Comparison of ENCODE assay signal across 8 mouse cellular contexts in the genomic region with DNA sequence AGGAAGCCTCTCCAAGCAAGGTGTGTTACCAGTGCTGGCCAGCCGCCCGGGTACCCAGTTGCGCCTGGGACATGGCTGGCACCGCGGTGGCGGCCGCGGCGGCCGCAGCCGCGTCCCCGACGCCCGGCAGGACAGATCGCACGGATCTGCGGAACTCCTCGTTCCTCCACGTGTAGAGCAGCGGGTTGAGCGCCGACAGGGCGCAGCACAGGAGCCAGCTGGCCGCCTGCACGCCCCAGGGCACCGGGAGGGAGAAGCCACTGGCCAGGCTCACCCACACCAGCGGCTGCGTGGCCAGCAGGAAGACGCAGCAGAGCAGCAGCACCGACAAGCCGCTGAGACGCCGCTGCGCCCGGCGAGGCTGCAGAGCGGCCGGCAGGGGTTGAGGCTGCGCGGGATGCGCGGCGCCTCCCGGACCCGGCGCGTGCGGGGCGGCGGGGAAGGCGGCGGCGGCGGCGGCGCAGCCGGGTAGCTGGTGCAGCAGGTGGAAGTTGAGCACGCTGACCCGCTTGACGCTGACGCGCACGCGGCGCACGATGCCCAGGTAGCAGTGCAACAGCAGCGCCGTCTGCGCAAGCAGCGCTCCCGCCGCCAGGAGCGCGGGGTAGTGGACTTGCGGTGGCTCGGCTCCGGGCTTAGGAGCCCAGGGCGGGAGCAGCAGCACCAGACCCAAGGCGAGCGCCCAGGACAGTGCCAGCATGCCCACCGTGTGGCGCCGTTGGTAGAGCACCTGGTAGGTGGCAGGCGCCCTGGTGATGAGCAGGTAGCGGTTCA. TPM values are rescaled to one million over a fixed set of nuclear protein-coding genes. Genes with fewer than 3 reads are reported as not detected.
A peak's percentile ranks its signal among the peaks of the same experiment; 100 is the strongest.
DNase-seq lines count a peak whose midpoint lies in the region; ATAC-seq and TF ChIP-seq lines count a peak whose summit lies in the region.

No protein-coding gene starts in this region.

- H3K9me3 ChIP-seq in embryonic facial prominence, embryonic 14.5 days (ENCODE audit: control insufficient read depth, low read length), result no peaks in the 10 kb centered on the region
- H3K9me3 ChIP-seq in heart, embryonic 14.5 days (ENCODE audit: control insufficient read depth, low read length), result no peaks in the 10 kb centered on the region
- H3K9me3 ChIP-seq in liver, embryonic 16.5 days (replicated peaks; ENCODE audit: control insufficient read depth, low read length), result no peaks in the 10 kb centered on the region
- H3K9me3 ChIP-seq in neural tube, embryonic 13.5 days, result no peaks in the 10 kb centered on the region

- H3K4me1 ChIP-seq in thymus, adult 2 months (replicated peaks; ENCODE audit: control insufficient read depth, insufficient read depth, low read length), result no peaks in the 10 kb centered on the region
- peaks cover 21% of the 10 kb centered on the region for H3K4me1 ChIP-seq in embryonic facial prominence, embryonic 14.5 days (ENCODE audit: control insufficient read depth, insufficient read depth, low read length)
- peaks cover 6 to 23% of the 10 kb centered on the region in 2 experiments; a peak in 3 of 4 replicates for H3K4me1 ChIP-seq in heart, embryonic 14.5 days (ENCODE audit: control insufficient read depth in 2 of 2, insufficient read depth in 2 of 2, low read length in 2 of 2)
- H3K4me1 ChIP-seq in liver, embryonic 16.5 days (ENCODE audit: control insufficient read depth, low read depth, low read length), result no peaks in the 10 kb centered on the region
- H3K4me1 ChIP-seq in neural tube, embryonic 13.5 days (replicated peaks), result peaks cover 33% of the 10 kb centered on the region

- 2% methylated on average over 86 of the region's 86 CpGs for WGBS in thymus, adult 2 months
- under 1% methylated on average over 44 of the region's 86 CpGs for WGBS in embryonic facial prominence, embryonic 14.5 days
- WGBS in heart, embryonic 14.5 days, result under 1% methylated on average over 78 of the region's 86 CpGs
- 1% methylated on average over 83 of the region's 86 CpGs for WGBS in liver, embryonic 16.5 days (ENCODE audit: insufficient replicate concordance)
- WGBS in neural tube, embryonic 13.5 days, result 1% methylated on average over 82 of the region's 86 CpGs

- no peak overlapping the region for H3K27ac ChIP-seq in thymus, adult 2 months (ENCODE audit: control insufficient read depth, insufficient read depth, low read length)
- no peak overlapping the region for H3K27ac ChIP-seq in embryonic facial prominence, embryonic 14.5 days (replicated peaks; ENCODE audit: low read depth, low read length)
- no peak overlapping the region for H3K27ac ChIP-seq in heart, embryonic 14.5 days (replicated peaks in 1 of 2; ENCODE audit: control insufficient read depth in 1 of 2, insufficient read depth in 1 of 2, low read depth in 2 of 2, low read length in 2 of 2)
- no peak overlapping the region for H3K27ac ChIP-seq in liver, embryonic 16.5 days (ENCODE audit: low read length)
- H3K27ac ChIP-seq in neural tube, embryonic 13.5 days (replicated peaks), result no peak overlapping the region

- peak overlapping the region; percentile 59 for H3K9ac ChIP-seq in embryonic facial prominence, embryonic 14.5 days (ENCODE audit: low read depth, low read length)
- H3K9ac ChIP-seq in heart, embryonic 14.5 days (ENCODE audit: low read length), result peak overlapping the region; percentile 63
- H3K9ac ChIP-seq in liver, embryonic 16.5 days (ENCODE audit: low read depth, low read length), result peak overlapping the region; percentile 45; the same call in 1 of the 2 replicates
- H3K9ac ChIP-seq in neural tube, embryonic 13.5 days, result peak overlapping the region; percentile 69

- peaks cover 13% of the 10 kb centered on the region for H3K27me3 ChIP-seq in thymus, adult 2 months (ENCODE audit: control insufficient read depth, insufficient read depth, low read length)
- H3K27me3 ChIP-seq in embryonic facial prominence, embryonic 14.5 days (replicated peaks; ENCODE audit: control insufficient read depth, insufficient read depth, low read length), result peaks cover 65% of the 10 kb centered on the region
- H3K27me3 ChIP-seq in heart, embryonic 14.5 days (ENCODE audit: control insufficient read depth, insufficient read depth, low read length), result peaks cover 50% of the 10 kb centered on the region
- H3K27me3 ChIP-seq in liver, embryonic 16.5 days (ENCODE audit: control insufficient read depth, insufficient read depth, low read depth, low read length), result peaks cover 40% of the 10 kb centered on the region
- peaks cover 60% of the 10 kb centered on the region for H3K27me3 ChIP-seq in neural tube, embryonic 13.5 days

- H3K36me3 ChIP-seq in thymus, adult 2 months (ENCODE audit: control insufficient read depth, insufficient read depth, low read length), result no peaks in the 10 kb centered on the region
- no peaks in the 10 kb centered on the region for H3K36me3 ChIP-seq in embryonic facial prominence, embryonic 14.5 days (ENCODE audit: control insufficient read depth, insufficient read depth, low read length)
- no peaks in the 10 kb centered on the region for H3K36me3 ChIP-seq in heart, embryonic 14.5 days (ENCODE audit: control insufficient read depth, insufficient read depth, low read length)
- H3K36me3 ChIP-seq in liver, embryonic 16.5 days (ENCODE audit: control insufficient read depth, insufficient read depth), result no peaks in the 10 kb centered on the region
- no peaks in the 10 kb centered on the region for H3K36me3 ChIP-seq in neural tube, embryonic 13.5 days

- ATAC-seq in embryonic facial prominence, embryonic 14.5 days (ENCODE audit: low read depth), result peak; percentile 59; the same call in 1 of the 2 replicates
- 0 out of 2 replicates have a peak, but pooled peaks have one; percentile 22 for ATAC-seq in heart, embryonic 14.5 days (ENCODE audit: insufficient number of reproducible peaks, insufficient read depth, low FRiP score, low read depth)
- ATAC-seq in liver, embryonic 16.5 days (ENCODE audit: low read depth), result peak; percentile 48
- ATAC-seq in neural tube, embryonic 13.5 days (ENCODE audit: low read depth), result peak; percentile 72

- no peak for DNase-seq in thymus, adult 2 months
- DNase-seq in thymus, postnatal 0 days (ENCODE audit: low spot score), result no peak
- DNase-seq in embryonic facial prominence, embryonic 14.5 days (ENCODE audit: low spot score), result peak; percentile 15
- DNase-seq in kidney, postnatal 14 days, result peak; percentile 39
- no peak for DNase-seq in adipocyte (ENCODE audit: low spot score)

- peak overlapping the region; percentile 19; the same call in 1 of the 2 replicates for H3K4me3 ChIP-seq in thymus, adult 2 months (ENCODE audit: control insufficient read depth, insufficient read depth, low read length)
- H3K4me3 ChIP-seq in embryonic facial prominence, embryonic 14.5 days (ENCODE audit: low read depth, low read length), result peak overlapping the region; percentile 54
- H3K4me3 ChIP-seq in heart, embryonic 14.5 days (ENCODE audit: control insufficient read depth in 1 of 2, insufficient read depth in 1 of 2, low read depth in 1 of 2, low read length in 2 of 2), result peak overlapping the region; percentile 45 to 63
- peak overlapping the region; percentile 54 for H3K4me3 ChIP-seq in liver, embryonic 16.5 days (ENCODE audit: low read depth, low read length)
- peak overlapping the region; percentile 59 for H3K4me3 ChIP-seq in neural tube, embryonic 13.5 days

- TF ChIP-seq CTCF in thymus, adult 2 months (IDR thresholded peaks at IDR 0.05; ENCODE audit: borderline replicate concordance, control insufficient read depth, extremely low read depth, insufficient read depth, low read length, poor library complexity), result 0 out of 2 replicates have a peak, but pooled peaks have one; percentile 6

- no peak for TF ChIP-seq POLR2A in thymus, adult 2 months (IDR thresholded peaks at IDR 0.05; ENCODE audit: control insufficient read depth, extremely low read depth, insufficient read depth, low read length, poor library complexity)

- peak overlapping the region; percentile 98 for H3K4me2 ChIP-seq in embryonic facial prominence, embryonic 14.5 days (ENCODE audit: low read depth, low read length)
- peak overlapping the region; percentile 100 for H3K4me2 ChIP-seq in heart, embryonic 14.5 days (ENCODE audit: low read length)
- peak overlapping the region; percentile 73 for H3K4me2 ChIP-seq in liver, embryonic 16.5 days (ENCODE audit: low read depth, low read length)
- H3K4me2 ChIP-seq in neural tube, embryonic 13.5 days, result peak overlapping the region; percentile 100

RNA-seq across cellular contexts. Expression of a gene that starts 1.6 kb away (rescaled TPM):
- 0.94 and 1.1 TPM in 2 replicates for polyA plus RNA-seq in thymus, adult 2 months (2012; rRNA removed)
- 0.33 and 0.35 TPM in 2 replicates for polyA plus RNA-seq in thymus, postnatal 0 days (2015; fragmentation: Nextera tagmentation; extraction: Ambion mirVana)
- polyA plus RNA-seq in embryonic facial prominence, embryonic 14.5 days (2014; fragmentation: Nextera tagmentation; extraction: Ambion mirVana), result 0.93 and 2.5 TPM in 2 replicates
- 0.35 and 0.57 TPM in 2 replicates for polyA plus RNA-seq in heart, embryonic 14.5 days (2014; fragmentation: Nextera tagmentation; extraction: Ambion mirVana)
- 0.09 and 0.22 TPM in 2 replicates for polyA plus RNA-seq in liver, embryonic 16.5 days (2015; fragmentation: Nextera tagmentation; extraction: Ambion mirVana)
- polyA plus RNA-seq in neural tube, embryonic 13.5 days (2015; fragmentation: Nextera tagmentation; extraction: Ambion mirVana), result 1.7 and 2.8 TPM in 2 replicates

Comparison
In these comparisons a context has a peak if more than half of its experiments do, and no peak if none do; other contexts are left out.
1. DNase-seq: peak in embryonic facial prominence, embryonic 14.5 days (single experiment) and kidney, postnatal 14 days (single experiment); none in thymus, adult 2 months (single experiment), thymus, postnatal 0 days (single experiment) and adipocyte (single experiment).
2. ATAC-seq: peak in every context shown above with its lines; median percentile 72 in neural tube, embryonic 13.5 days; 59 in embryonic facial prominence, embryonic 14.5 days; 48 in liver, embryonic 16.5 days; 22 in heart, embryonic 14.5 days.
3. Peak in every context shown above with its lines, with median percentiles within 50 percentile points of each other: H3K4me3 ChIP-seq, H3K4me2 ChIP-seq and H3K9ac ChIP-seq.